Mouse (Mus musculus): ENCODE measurements around the gene Emilin1.

The Emilin1 gene

DNA sequence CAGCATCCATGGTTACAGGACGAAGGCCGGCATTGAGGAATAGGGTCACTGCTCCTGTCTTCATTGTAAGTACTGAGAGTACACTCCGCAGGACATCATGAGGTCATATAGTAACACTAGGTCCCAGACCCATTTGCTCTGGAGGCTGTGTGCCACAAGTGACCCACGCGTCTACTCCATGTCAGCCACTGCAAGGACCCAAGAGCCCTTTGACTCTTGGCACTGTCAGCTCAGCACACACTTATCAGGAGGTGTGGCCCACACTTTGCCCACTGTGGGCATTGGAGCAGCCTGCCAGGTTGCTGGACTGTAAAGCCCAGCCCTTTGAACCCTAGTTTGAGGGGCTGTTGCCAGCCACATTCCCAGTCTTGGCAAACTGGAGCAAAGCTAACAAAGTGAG is 12.0 kb downstream of the Emilin1 start:
- DNase-seq (ENCODE audit: low read depth): no peak

- DNase-seq (ENCODE audit: low read depth): no peak
Observed at GRCm38 (mm10) chr5:30926073-30926472, 12.9 kb downstream of the Emilin1 start.

GRCm38 (mm10) chr5:30927945-30928529 is 14.8 kb downstream of the Emilin1 start:
- no peak for DNase-seq (ENCODE audit: low read depth)

DNA sequence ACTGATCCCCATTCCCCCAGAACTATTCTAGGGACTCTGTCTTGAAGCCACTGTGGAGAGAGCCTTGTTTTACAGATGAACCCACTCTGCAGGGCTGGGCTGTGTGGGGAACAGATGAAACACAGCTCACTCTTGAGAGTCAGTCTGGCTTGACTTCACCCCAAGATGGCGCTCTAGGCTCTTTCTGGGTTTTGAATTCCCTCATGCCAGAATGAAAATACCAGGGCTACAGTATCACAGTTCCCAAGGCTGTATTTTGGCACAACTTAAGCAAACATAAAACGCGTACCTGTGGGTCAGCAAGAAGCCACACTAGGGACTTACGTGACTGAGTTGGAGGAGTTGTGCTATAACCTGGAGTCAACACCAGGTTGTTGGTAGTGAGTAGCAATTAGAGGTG is 16.9 kb downstream of the Emilin1 start:
- no peak for DNase-seq (ENCODE audit: low read depth)

GRCm38 (mm10) chr5:30930846-30931245 is 17.6 kb downstream of the Emilin1 start:
- no peak for DNase-seq (ENCODE audit: low read depth)

DNA sequence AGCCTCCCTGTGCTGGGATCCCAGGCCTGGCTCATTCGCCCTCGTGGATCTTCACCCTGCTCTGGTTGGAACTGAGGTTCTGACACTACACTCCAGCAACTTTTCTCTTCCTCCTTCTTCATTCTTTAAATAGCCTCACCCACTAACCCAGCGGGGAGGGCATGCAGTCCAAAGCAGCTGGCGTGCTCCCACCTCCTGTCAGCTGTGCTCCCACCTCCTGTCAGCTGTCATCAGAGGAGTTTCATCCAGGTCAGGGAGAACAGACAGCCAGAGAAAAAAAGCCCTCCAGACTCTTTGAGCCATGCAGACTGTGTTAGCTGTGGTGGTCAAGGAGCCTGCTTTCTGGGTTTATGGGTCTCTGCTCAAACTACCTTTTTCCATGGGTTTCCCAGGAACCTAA is 18.2 kb downstream of the Emilin1 start:
- DNase-seq (ENCODE audit: low read depth): no peak

DNA sequence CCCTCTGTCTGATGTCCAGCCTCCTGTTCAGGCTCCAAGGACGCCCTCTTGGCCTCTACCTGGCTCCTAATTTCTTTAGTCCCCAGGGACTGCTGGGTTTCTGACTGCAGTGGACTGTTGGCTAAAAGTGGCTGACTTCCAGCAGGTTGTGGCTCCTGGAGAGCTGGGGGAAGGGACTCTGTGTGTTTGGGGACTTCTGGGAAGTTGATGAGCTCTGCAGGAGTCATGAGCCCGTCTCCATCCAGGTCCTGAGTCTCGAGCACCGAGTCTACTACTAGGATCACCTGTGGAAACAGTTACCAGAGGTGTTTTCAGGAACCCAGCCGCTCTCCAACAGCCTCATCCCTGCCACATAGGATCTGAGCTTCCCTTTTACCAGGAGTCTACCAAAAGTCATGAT is 20.5 kb downstream of the Emilin1 start:
- no peak for DNase-seq (ENCODE audit: low read depth)

DNA sequence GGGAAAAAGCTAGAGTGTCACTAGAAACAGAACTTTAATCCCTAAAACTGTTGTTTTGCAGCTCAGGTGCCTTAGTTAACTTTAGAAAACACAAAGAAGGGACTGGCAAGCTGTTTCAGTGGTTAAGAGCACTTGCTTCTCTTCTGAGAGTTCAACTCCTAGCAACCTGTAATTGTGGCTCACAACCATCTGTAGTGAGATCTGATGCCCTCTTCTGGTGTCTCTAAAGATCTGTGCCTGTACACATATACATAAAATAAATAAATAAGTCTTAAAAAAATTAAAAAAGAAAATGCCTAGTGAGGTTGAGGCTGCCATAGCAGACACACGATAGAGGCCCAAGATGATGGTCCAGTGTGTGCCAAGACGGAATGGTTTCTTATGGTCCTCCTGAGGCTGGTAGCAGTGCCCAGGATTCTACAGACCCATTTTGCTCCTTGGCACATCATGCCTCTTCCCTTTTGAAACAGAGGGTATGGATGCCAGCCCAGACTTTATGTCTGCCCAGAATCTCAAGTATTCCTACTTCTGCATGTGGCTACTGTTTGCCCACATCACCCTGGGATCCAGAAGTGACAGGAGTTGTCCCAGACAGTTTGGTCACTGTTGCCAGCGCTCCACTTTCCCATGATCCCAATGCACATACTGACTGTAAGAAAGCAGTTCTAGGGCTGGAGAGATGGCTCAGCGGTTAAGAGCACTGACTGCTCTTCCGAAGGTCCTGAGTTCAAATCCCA is 21.7 kb downstream of the Emilin1 start:
- DNase-seq (ENCODE audit: low read depth): no peak

DNA sequence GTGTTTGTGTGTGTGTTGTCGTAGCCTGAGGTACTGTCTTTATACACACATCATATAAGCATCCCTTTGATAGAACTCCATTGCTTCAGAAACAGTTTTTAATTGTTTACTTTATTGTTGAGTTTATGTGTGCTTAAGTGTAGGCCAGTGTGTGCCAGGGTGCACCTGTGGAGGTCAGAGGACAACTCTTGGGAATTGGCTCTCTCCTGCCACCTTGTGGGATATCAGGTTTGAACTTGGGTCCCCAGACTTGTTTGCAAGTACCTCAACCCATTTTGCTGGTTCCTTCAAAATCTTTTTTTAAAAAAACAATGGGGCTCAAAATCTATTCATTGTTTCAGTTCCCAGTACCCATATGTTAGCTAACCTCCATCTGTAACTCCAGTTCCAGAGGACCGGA is 29.8 kb downstream of the Emilin1 start:
- no peak for DNase-seq (ENCODE audit: low read depth)

- no peak for DNase-seq (ENCODE audit: low read depth)
Observed at GRCm38 (mm10) chr5:30944344-30944743, 31.1 kb downstream of the Emilin1 start.

DNA sequence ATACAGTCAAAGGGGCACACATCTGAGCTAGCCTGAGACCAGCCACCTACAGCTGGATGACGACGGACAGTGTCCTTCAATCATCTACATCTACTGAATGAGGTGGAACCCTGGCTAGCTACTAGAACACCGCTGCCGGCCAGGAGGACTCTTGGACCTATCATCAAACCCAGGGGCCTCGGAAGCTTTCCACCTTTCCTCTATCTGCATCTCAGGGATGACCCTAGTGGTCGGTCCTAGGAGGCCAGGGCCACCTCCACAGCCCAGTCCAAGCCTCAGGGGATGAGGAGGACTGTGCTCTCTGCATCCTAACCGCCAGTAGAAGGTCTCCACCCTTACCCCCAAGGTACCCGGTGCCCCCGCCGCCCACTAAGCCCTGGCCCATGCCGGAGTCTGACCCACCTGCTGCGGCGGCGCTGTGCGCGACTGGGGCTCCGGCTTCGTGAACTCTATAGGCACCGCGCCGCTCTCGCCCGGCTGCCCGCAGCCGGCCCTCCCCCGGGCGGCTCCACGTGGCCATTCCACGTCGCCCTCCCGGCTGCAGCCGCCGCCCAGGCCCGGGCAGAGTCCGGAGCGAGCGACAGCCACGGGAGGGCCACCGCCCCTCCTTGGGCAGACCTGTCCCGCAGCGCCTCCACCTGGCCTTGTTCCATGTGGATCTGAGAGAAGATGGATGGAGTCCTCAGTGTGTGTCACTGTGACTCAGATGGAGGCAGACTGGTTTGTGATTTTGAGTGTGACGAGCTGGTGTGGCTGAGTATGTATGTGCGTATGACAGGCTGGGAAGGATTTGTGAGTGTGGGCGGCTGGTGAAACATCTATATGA is 32.0 kb downstream of the Emilin1 start, which contains the start of gene Cgref1:
Cgref1 (minus strand) TSS at position 636 of the 826 bp plus-strand sequence.
- DNase-seq (ENCODE audit: low read depth): no peak

GRCm38 (mm10) chr5:30948620-30949019 is 35.4 kb downstream of the Emilin1 start:
- DNase-seq (ENCODE audit: low read depth): no peak

DNA sequence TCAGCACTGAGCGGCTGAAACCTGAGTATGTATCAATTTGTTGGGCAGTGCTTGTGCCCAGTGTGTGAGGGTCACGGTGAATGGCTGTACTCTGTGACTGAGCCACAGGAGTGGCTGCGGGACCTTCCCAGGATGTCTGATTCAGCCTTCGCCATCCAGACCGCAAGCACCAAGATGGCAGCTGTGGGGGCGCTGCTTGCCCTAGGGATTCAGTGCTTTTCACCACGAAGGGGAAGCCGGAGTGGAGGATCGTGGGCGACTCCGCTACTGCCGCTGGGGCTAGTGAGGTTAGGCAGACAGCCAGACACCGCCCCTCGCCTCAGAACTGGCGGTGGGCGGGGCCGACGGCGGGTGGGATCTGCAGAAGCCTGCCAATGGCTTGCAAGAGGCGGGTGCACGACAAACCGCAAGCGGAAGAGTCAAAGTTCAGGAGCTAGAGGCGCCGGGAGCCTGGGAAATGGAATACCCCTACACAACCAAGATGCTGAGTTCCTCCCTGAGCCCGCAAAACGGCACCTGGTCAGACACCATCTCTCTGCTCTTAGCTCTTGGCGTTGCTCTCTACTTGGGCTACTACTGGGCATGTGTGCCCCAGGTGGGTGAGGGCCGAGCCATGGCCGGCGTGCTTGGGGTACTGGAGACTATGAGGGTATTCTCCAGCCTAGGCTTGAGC is 36.6 kb downstream of the Emilin1 start:
- DNase-seq (ENCODE audit: low read depth): peak; percentile 88

DNA sequence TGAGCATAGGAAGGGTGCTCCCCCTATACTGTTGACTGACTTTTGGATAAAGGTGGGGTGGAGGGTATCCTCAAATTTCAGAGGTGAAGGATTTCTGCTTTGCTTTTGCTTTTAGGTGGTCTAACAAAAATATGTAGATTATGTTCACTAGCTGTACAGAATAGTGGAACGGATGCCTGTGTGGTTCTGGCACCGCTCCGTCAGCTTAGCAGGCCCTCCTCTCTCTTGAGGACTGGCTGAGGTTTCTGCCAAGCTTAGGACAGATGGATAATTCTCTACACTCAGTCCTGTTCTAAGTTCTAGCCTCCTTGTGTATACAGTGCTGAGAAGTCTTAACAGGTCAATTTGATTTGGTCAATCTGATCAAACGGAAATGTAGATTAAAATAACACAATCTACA is 37.2 kb downstream of the Emilin1 start:
- no peak for DNase-seq (ENCODE audit: low read depth)

DNA sequence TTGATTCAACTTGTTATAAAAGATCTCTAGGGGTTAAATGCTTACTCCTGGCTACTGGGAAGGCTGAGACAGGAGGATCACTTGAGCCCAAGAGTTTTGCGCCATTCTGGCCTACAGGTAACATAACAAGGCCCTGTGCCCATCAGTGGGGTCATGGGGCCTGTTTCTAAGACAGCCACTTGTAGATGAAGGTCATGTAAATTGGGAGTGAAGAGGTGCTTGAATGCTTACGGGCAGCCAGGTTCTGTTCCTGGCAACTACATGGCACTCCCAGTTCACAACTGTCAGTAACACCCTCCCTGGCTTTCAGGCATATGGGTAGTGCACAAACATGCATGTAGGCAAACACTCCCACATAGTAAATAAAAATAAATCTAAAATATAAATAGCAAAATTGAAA is 37.7 kb downstream of the Emilin1 start:
- DNase-seq (ENCODE audit: low read depth): no peak

- DNase-seq (ENCODE audit: low read depth): no peak
Observed at GRCm38 (mm10) chr5:30951706-30952105, 38.5 kb downstream of the Emilin1 start.

DNA sequence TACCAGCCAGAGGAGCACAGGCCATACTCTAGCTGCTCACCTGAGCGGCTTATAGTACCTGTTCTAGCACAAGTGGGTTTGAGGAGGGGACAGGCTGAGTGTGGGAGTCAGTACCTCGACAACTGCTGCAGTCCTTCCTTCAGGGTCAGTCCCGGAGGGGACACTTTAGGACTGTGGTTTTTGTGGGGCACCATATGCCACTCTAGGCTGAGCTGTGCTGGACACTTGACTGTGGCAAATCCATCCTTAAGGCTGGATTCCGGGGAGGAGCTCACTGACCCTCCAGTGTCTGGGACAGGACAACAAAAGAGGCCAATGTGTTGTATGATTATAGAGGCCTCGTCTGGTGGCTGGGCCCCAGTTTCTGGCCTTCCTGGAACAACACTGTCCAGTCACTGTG is 39.3 kb downstream of the Emilin1 start:
- DNase-seq (ENCODE audit: low read depth): no peak

DNA sequence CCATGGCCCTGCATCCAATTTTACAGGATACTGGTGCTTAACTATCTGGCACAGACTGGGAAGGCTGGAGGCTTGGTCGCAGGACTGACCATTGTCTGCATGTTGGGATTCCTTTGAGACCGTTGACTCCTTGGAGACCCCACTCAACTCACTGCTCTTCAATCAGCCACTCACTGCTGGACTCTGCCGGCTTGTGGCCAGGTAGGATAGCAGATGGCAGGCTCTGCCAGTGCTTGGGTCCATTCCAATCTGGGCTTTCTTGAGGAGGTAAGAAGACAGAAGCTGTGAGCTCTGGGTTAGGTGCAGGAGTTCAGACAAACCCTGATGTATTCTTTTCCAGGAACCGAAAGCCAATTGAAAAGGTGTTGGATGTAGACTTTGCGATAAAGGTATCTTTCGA is 40.9 kb downstream of the Emilin1 start:
- DNase-seq (ENCODE audit: low read depth): no peak

DNA sequence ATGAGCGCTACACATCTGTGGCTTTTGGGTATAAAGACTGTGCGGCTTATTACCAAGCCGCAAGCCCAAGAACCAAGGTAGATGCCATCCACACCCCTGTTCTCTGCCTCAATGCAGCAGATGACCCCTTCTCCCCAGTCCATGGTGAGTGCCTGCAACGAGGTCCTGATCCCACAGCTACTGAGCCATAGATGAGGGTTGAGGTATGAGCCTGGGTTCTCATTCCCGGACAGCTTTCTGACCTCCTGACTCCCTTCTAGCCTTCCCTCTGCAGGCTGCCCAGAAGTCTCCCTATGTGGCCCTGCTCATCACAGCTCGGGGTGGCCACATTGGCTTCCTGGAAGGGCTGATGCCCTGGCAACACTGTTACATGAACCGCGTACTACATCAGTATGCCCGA is 41.4 kb downstream of the Emilin1 start:
- no peak for DNase-seq (ENCODE audit: low read depth)

DNA sequence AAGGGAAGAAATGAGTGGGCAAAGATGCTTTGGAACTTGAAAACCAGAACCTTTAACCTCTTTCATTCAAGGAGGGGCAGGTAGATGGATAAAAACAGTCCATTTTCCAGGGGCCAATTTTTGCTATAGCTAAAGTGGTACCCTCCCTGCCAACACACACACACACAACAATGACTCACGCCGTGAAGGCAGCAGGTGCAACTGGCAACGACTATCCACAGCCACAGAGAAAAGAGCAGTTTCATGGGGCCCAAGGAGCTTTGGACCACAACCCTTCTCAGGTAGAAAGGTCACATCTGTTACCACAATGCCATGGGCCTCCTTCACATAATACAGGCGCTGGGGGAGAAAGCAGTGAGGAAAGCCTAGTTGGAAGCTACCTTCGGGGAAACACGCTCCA is 42.5 kb downstream of the Emilin1 start:
- DNase-seq (ENCODE audit: low read depth): no peak

GRCm38 (mm10) chr5:30957891-30958290 is 44.7 kb downstream of the Emilin1 start:
- no peak for DNase-seq (ENCODE audit: low read depth)

DNA sequence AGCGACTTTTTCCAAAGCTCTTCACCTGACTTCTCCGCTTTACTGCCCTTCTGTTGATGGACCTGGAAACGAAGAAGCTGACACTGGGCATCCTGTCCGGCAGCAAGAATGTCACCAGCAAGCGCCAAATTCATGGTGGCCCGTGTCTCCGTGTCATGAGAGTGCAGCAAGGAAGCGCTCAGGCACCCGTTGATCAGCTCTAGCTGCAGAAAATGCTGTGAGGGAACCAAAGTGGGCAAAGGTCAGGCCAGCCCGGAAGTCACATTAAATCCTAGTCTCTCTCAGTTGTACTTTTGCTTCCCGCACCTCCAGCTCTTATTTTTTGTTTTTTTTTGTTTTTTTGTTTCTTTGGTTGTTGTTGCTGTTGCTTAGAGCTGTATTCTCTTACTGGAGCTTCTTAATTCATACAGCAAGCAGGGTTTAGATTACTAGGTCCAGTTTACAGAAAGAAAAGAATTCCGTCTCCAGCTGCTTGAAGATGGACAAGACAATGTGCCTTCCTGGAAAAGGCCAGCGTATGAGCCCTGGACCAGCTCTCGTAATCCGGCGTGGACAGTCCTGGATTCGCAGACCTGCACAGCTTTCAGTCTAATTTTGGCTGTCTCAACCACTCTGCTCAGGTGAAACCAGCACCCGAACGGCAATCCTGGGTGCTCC is 46.1 kb downstream of the Emilin1 start:
- no peak for DNase-seq (ENCODE audit: low read depth)

Measured in fibroblast of lung, adult 2 months (primary cell).